Mouse (Mus musculus) layer of hippocampus, postnatal 14 days (tissue): ENCODE results near the gene Unc93b1. TPM values are rescaled to one million over a fixed set of nuclear protein-coding genes. Genes with fewer than 3 reads are reported as not detected.

Source experiments
- DNase-seq, 2 experiments: peaks; one replicate each; pipeline ENCODE4 v3.0.0; 2021 to 2022; ENCODE audit warnings: low spot score in 2 of 2, mixed read lengths in 1 of 2
- total RNA-seq, 2 experiments: library from RNA; stranded (reverse); gene quantifications; 2 replicates each; pipeline ENCODE4 v1.2.3; 2021

The Unc93b1 gene
- total RNA-seq, 2 experiments from 2014 or later: 17.1 to 18.1 TPM

DNA sequence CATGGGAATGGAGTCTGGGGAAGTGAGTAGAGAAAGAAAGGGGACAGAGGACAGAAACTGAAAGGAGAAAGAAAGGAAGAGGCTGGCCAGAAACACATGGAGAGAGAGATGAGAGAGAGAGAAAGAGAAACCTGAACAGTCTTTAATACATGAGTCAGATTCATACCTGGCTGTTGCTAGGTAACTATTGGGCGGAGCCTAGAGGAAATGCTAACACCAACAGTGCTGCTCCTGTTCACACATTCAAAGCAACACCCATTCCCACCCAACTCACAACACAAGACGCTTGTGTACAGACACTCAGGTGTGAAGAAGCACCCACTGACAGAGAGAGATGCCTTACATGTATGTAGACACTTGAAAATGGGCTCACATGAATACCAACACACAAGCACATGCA is 40.9 kb downstream of the Unc93b1 start:
- no peak for DNase-seq

DNA sequence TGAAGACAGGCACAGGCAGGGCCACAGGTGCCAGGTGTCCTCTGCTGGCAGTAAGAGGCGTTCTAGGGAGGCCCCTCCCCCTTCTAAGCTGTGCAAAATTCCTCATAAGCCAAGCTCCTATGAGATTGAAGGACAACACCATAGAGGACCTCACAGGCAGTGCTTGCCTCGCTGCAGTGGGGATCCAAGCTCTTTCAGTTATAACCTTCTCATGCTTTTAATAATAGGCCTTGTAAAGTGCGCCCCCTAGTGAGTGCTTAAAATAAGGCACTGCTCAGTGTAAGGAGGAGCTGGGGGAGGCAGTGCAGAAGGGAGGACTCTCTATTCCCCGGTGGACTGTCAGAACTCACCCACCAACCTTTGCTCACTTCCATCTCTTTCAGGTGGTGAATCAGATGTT is 45.3 kb downstream of the Unc93b1 start:
- DNase-seq: peak; percentile 77 to 88

DNA sequence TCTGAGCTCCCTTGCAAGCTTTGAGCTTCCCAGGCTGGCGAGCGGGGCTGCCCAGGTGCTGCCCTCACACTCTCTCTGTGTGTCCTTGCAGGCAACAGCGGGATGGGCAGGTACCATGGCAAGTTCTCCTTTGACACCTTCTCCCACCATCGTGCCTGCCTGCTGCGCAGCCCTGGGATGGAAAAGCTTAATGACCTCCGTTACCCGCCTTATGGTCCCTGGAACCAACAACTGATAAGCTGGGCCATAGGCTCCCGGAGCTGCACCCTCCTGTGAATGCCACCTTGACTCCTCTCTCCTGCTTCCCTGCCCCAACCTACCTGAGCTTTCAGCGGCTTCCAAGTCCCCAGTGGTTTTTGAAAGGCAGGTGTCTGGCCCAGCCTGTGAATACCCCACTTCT is 45.9 kb downstream of the Unc93b1 start:
- DNase-seq: no peak

DNA sequence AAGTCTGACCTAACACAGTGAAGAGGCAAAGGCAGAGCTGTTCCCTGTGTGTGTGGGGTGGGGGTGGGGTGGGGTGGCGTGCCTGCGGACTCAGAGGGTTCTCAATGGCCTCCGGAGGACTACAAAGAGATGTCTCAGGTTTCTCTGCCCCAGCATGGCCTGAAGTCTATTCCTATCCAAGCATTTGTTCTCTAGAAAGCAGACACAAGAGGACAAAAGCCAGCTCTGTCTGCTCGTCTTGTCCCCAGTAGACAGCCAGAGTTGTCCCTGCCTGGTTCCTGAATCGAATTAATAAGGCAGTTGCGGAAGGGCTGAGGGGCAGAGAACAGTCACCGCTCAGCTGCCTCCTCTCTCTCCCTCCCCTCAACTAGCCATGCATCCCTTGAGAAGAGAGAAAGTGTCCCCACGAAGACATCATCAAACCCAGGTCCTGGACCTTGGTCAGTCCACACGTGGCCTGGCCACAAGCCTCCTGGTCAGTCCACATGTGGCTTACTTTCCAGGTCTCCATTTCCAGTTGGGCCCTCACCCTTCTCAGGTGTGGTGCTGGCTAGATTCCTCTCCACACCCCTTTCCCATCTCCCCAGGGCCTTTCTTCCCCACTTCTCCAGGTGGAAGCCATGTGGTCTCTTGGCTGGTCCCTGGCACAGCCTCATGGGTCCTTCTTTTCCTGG is 48.7 kb downstream of the Unc93b1 start:
- DNase-seq: no peak

DNA sequence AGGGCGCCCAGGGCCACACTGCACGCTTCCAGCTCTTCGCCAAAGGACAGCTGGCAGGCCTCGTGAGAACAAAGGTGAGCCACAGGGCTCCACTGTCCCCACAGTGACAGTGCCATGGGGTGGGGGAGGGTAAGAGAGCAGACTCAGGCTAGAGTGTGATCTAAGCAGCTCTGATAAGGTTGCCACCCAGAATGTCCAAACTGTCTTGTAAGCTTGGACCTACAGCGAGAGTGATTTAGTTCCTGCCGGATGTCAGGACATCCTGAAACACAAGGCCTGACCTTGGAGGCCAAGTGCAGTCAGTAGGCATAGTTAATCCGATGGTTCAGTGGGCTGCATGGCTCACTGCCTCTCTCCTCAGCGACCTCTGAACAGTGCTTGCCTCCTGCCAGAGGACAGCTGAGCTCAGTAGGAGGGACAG is 50.3 kb downstream of the Unc93b1 start:
- no peak for DNase-seq

DNA sequence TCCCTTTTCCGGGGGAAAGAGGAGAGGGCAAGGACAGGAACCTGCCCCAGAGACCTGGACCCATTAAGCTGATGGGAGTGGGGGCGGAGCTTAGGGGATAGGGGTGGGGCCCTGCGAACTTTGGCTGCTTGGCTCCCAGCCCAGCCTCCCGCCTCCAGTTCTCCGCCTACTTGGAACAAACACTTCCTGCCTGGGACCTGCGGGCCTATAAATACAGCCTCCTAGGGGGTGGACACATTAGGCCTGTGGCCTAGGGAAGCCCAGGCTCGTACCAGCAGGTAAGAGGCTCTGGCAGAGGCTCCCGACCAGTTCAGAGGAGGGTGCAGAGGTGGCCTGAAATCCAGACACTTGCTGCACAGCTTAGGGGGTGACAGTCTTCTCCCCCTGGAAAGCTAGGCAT is 51.3 kb downstream of the Unc93b1 start, which contains the start of gene Acy3:
Gene Acy3, plus strand, starts transcription at position 237 of the 400 bp plus-strand sequence.
- no peak for DNase-seq

DNA sequence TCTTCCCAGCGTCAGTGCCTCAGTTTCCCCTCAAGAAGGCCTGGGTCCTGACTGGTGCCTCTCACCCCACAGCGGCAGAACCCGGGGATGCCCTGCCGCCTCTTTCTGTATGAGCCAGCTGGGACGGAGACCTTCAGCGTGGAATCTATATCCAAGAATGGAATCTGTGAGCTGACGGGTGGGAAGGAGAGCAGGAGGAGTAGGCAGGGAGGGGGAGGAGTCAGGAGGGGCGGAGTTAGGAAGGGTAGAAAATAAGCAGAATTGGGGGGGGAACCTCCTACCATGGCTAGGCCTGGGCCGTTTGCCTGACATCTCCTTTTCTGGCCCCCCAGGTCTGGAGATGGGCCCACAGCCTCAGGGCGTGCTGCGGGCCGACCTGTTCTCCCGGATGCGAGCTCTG is 53.1 kb downstream of the Unc93b1 start:
- no peak for DNase-seq

DNA sequence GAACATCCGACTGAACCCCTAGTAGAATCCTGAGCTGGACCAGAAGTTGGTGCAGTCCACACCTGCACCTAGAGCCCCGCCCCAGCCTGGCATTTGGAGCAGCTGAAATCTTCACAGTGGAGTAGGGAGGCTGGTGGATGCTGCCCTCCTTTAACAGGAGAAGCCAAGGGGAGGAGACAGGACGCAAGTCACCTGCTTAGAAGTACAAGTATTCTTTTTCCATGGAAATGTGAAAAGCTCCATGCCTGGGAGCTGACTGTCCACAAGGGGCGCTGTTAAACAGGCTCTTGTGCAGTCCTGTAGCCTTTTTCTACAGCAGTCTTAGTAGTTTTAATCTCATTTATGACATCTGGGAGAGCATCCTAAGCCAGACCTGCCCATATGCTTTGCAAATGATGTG is 53.8 kb downstream of the Unc93b1 start:
- no peak for DNase-seq

DNA sequence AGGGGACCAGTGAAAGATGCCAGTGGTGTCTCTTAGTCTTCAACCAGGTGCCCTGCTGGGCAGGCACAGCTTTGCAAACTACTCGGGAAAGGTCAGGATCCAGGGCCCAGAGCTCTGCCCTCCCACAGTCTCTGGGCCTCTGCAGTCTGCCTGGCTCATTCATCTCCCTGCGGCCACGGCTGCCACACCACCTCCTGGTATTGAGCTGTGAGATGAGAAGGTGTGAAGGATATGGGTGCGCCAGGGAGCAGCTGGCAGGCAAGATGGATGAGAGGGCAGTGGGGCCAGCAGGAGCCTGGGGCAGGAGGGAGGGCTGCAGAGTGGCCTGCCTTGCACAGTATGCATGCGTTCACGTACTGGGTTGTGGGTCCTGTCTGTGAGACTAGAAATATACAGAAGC is 55.8 kb downstream of the Unc93b1 start:
- no peak for DNase-seq

DNA sequence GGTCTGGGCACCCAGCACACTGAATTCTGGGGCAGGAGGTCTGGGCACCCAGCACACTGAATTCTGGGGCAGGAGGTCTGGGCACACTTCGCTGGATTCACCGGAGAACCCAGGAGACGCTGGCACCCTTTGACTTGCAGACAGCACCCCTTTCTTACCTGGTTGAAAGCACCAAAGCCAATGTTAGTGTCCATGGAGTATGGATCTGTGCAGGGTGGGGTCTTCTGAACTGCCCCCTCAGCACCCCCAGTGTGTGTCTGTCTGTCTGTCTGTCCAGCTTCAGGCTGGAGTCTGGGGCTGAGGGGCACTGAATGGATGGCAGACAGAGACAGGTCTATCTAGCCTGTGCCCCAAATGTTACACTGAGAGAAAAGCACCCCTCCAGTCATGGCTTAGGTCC is 56.6 kb downstream of the Unc93b1 start:
- DNase-seq: no peak

DNA sequence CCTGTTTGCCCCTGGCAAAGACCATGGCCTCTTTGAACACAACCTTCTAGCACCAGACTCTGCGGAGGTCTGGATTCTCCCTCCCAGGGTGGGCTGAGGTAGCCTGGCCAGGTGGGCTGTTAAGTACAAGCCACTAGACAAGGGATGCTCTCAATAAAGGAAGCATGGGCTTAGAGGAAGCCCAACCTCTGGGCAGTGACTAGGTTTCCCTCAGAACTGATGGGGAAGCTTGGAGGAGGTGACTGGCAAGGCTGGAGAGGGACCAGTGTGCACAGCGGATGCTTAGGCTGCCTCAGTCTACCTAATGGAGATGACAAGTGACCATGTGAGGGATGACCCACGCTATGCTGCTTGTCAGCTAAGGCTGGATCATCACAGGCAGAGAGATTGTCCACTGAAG is 57.0 kb downstream of the Unc93b1 start:
- DNase-seq: no peak

DNA sequence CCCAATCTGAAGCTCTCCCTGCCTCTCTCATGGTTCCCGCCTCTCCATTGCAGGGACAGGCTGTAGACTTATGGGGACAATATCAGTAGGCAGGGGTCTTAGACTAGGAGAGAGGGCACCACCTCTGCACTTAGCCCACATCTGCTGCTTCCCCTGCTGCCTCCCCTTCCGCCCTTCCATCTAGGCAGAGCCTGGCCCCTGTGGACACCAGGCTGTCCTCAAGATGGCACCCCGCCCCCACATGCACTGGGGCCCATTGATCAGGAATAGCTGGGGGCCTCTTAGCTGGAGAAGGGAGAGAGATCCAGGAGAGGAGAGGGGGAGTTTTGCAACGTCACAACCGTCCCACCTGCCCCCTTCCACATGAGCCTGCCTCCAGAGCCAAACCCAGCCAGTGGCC is 57.4 kb downstream of the Unc93b1 start, which contains the start of gene Tbx10:
Gene Tbx10, plus strand, starts transcription at position 337 of the 400 bp plus-strand sequence.
- DNase-seq: no peak

DNA sequence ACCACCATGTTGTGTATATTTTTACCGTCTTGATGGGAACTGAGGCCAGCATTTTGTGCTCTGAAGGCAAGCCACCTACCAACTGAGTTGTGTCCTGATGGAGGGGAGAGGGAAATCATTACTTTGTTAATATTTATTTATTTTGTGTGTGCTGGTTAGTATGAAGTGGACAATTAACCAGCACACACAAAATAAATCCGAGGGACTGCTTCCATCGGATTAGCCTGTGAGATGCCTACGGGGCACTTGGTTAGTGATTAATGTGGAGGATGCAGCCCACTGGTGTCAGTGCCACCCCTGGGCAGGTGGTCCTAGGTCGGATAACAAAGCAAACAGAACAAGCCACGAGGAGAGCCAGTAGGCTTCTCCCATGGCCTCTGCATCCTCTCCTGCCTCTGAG is 59.9 kb downstream of the Unc93b1 start:
- DNase-seq: no peak

DNA sequence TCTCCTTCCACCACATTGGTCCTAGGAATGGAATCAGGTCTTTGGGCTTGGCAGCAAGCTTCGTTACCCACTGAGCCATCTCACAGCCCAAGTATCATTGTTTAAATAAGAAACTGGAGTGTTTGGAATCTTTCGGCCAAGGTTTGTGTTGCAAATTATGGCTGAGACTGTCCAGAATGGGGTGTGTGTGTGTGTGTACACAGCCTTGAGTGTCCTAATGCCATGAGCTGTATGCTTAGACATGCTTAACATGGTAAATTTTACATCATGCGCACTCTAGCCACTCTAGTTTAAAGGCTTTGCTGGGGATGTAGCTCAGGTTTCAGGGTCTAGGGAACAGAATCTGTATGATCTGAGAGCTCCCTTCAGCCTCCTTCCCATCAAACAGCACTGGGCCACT is 60.5 kb downstream of the Unc93b1 start:
- no peak for DNase-seq

DNA sequence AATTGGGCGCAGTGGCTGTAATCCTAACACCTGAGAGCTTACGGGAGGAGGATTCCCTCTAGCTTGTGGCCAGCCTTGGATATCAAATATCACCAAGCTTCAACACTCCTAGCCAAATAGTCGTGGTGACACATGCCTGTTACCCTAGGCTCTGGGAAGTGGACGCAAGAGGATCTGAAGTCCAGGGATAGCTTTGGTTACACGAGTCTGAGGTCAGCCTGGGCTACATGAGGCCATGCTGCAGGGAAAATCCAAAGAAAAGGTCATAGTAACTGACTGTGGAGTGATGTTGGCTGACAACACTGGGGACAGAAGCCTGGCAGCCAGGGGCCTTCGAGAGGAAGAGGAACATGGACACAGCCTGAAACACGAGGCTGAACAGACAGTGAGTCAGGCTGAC is 61.1 kb downstream of the Unc93b1 start:
- no peak for DNase-seq

DNA sequence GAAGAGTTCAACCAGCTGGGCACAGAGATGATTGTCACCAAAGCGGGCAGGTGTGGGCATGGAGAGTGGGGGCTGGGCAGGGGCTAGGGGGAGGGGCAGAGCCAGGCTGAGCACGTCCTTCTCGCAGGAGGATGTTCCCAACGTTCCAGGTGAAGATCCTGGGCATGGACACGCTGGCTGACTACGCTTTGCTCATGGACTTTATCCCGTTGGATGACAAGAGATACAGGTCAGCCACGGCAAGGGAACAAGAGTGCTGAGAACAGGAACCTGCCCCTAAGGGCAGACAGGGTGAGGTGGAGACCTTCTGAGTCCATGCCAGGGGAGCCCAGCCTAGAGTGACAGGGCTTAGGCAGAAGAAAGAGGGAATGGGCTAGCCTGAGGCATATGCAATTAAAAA is 61.8 kb downstream of the Unc93b1 start:
- DNase-seq: no peak

DNA sequence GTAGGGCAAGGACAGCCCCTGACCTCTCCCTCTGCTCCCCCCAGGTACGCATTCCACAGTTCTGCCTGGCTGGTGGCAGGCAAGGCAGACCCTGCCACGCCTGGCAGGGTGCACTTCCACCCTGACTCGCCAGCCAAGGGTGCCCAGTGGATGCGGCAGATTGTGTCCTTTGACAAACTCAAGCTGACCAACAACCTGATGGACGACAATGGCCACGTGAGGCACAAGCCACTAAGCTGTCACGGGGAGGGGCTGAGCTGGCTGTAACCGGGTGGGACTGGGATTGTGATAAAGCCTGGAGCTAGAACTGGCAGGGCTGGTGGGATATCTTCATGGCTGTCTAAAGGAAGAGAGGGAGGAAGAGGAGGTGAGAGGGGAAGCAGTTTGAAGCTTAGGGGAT is 62.2 kb downstream of the Unc93b1 start:
- no peak for DNase-seq

DNA sequence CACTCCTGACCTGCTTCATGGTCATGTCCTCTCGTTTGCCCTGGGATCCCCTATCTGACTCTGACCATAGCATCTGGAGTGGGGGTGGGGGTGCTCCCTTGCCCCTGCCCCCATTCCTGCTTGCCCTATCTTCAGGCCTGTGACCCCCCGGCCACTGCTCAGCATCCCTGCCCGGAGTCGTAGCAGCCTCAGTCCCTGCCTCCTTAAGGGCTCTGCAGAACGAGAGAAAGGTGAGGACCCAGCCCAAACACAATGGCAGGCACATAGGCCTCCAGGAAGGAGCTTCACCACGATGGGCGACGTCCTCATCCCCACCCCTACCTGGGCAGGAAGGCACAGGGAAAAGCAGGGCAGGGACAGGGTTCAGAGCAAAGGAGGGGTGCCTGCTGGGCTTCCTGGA is 63.3 kb downstream of the Unc93b1 start:
- no peak for DNase-seq

Other genes starting within 250 kb of the Unc93b1 start
- gene Lrp5, start 248.6 kb upstream of the Unc93b1 start, total RNA-seq: 10 to 100 TPM; 13.7 to 14.8 TPM
- gene 1810055G02Rik, start 226.9 kb upstream of the Unc93b1 start, total RNA-seq: 10 to 100 TPM; 35.5 to 40.3 TPM
- 10 to 100 TPM; 59.0 to 61.5 TPM for gene Kmt5b, start 167.8 kb upstream of the Unc93b1 start, total RNA-seq
- gene Chka, start 83.4 kb upstream of the Unc93b1 start, total RNA-seq: 100 to 1,000 TPM in 1 of 2 experiments, 10 to 100 TPM in 1; 98.8 to 100 TPM
- 10 to 100 TPM; 15.4 to 20.2 TPM for gene Tcirg1, start 28.1 kb upstream of the Unc93b1 start, total RNA-seq
- gene Ndufs8, start 22.4 kb upstream of the Unc93b1 start, total RNA-seq: 100 to 1,000 TPM; 130 TPM
- gene Aldh3b1, start 5.4 kb upstream of the Unc93b1 start, total RNA-seq: 1 to 10 TPM; 2.8 TPM
- not detected for gene Aldh3b3, start 23.5 kb downstream of the Unc93b1 start, total RNA-seq
- 1 to 10 TPM in 1 of 2 experiments, under 1 TPM in 1; 0.98 to 1.9 TPM for gene Aldh3b2, start 37.1 kb downstream of the Unc93b1 start, total RNA-seq
- 1 to 10 TPM; 2.0 to 2.3 TPM for gene Acy3, start 51.4 kb downstream of the Unc93b1 start, total RNA-seq
- not detected for gene Tbx10, start 57.6 kb downstream of the Unc93b1 start, total RNA-seq
- 10 to 100 TPM; 12.3 to 12.5 TPM for gene Nudt8, start 65.4 kb downstream of the Unc93b1 start, total RNA-seq
- 1 to 10 TPM; 1.5 to 2.2 TPM for gene Gm49405, start 65.4 kb downstream of the Unc93b1 start, total RNA-seq
- 1 to 10 TPM; 2.3 to 3.0 TPM for gene Doc2g, start 68.1 kb downstream of the Unc93b1 start, total RNA-seq
- gene Ndufv1, start 77.6 kb downstream of the Unc93b1 start, total RNA-seq: 100 to 1,000 TPM; 234 to 250 TPM
- 100 to 1,000 TPM; 264 to 267 TPM for gene Gstp1, start 102.8 kb downstream of the Unc93b1 start, total RNA-seq
- 10 to 100 TPM; 25.9 to 48.3 TPM for gene Gstp2, start 110.8 kb downstream of the Unc93b1 start, total RNA-seq
- not detected for gene Gstp3, start 124.4 kb downstream of the Unc93b1 start, total RNA-seq
- gene Cabp2, start 146.4 kb downstream of the Unc93b1 start, total RNA-seq: not detected
- 10 to 100 TPM; 25.0 to 34.1 TPM for gene Cdk2ap2, start 162.0 kb downstream of the Unc93b1 start, total RNA-seq
- gene Pitpnm1, start 164.8 kb downstream of the Unc93b1 start, total RNA-seq: 100 to 1,000 TPM; 192 to 214 TPM
- 10 to 100 TPM; 73.9 to 83.2 TPM for gene Aip, start 190.7 kb downstream of the Unc93b1 start, total RNA-seq
- gene Gpr152, start 204.6 kb downstream of the Unc93b1 start, total RNA-seq: not detected
- not detected for gene Cabp4, start 208.8 kb downstream of the Unc93b1 start, total RNA-seq
- gene Coro1b, start 213.4 kb downstream of the Unc93b1 start, total RNA-seq: 100 to 1,000 TPM in 1 of 2 experiments, 10 to 100 TPM in 1; 91.1 to 102 TPM
- 1 to 10 TPM in 1 of 2 experiments, under 1 TPM in 1; 0.99 to 2.5 TPM for gene Ptprcap, start 218.4 kb downstream of the Unc93b1 start, total RNA-seq
- gene Rps6kb2, start 228.2 kb downstream of the Unc93b1 start, total RNA-seq: 10 to 100 TPM; 32.6 to 40.9 TPM
- 1 to 10 TPM; 4.0 to 4.9 TPM for gene Carns1, start 240.3 kb downstream of the Unc93b1 start, total RNA-seq